Mouse (Mus musculus) ES-Bruce4 (cell line): ENCODE measurements around the gene Prrx1.

Experiments
- CTCF ChIP-seq: IDR thresholded peaks from one replicate; pipeline ENCODE4 v1.8.1; 2011; ENCODE audit warnings: low read depth, low read length
- POLR2A ChIP-seq: IDR thresholded peaks from one replicate; pipeline ENCODE4 v1.8.1; 2011; ENCODE audit warnings: low read length; ENCODE audit not compliant: insufficient read depth

DNA sequence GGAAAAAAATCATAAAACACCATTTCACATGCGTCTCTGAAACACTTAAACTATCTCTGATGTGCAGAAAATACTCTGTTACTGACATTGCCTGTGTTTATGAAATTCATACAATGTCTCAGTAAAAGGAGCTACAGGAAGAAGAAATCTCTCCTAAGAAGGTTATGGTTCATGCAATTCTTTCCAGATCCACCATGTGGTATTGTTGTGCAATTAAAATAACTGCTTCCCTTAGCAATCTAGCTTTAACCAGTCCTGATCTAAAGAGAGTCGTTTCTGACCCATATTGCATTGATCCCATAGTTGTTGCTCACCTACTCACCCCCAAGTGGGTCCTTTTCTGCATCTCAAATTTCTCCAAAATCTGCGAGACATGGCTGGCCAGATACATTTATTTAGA is 82.3 kb downstream of the Prrx1 start:
- TF ChIP-seq POLR2A (no peak), CTCF (no peak)
